Mouse (Mus musculus) adrenal gland, postnatal 0 days (tissue): ENCODE measurements around the gene Gm9972. TPM values are rescaled to one million over a fixed set of nuclear protein-coding genes. Genes with fewer than 3 reads are reported as not detected.

Experiments
- polyA plus RNA-seq: library from polyadenylated mRNA; unstranded; fragments of >200 nt; fragmentation: Nextera tagmentation; extraction: Ambion mirVana; gene quantifications from 2 replicates; pipeline ENCODE4 v1.2.1, GENCODE M21; 2015

Gm9972 gene
- 0.08 TPM in 1 of 2 replicates, not detected in the other for polyA plus RNA-seq

GRCm38 (mm10) chr11:43035446-43035845 is at the start of gene Gm9972:
TSS of gene Gm9972 (plus strand) at chr11:43035746.

Other genes starting within 250 kb of the Gm9972 start
- gene Atp10b, start 114.1 kb downstream of the Gm9972 start, polyA plus RNA-seq = 0.18 and 0.39 TPM in 2 replicates